Mouse (Mus musculus): ENCODE data around the gene Gnas.

DNA sequence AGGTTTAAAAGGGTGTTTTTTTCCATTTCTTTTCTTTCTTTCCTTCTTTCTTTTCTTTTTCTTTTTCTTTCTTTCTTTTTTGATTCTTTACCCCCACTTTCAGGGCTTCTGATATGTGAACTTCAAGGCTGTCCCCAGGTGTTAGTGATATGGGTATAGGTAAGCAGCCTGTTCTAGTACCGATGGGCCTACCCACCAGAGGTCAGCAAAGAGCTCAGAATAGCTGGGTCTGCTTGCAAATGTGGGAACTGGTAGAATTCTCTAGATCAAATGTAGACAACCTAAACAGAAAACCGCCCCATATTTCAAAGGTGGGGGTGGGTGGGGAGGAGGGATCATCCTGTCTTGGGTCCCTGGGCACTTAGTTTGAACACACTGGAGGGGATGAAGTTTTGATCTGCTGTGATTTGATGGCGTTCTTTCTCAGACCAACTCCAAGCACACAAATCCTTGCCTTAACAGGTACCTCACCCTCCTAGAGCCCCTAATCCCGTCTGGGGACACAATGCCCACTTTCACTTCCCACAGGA, 28.1 kb downstream of the Gnas start:
- TF ChIP-seq CTCF (IDR thresholded peaks at IDR 0.05; ENCODE audit: extremely low read depth, insufficient read depth, insufficient read length, insufficient replicate concordance) (peak; percentile 63; the same call in 1 of the 2 replicates), POLR2A (IDR thresholded peaks at IDR 0.05; ENCODE audit: low read depth, low read length) (no peak)
